ENCODE assay signal across 15 mouse cellular contexts in genomic region chr11:17528609-17529008, GRCm38 (mm10).
A peak's percentile ranks its signal among the peaks of the same experiment; 100 is the strongest.
DNase-seq lines count a peak whose midpoint lies in the region; ATAC-seq and TF ChIP-seq lines count a peak whose summit lies in the region.
"Had no signal": no experiment of that assay in that cellular context is flagged by ENCODE, and none has a peak within 500 bp of the region (broad histone marks: within the 10 kb centered on the region; RNA-seq: fewer than 3 reads in every experiment).

No protein-coding gene starts in this region.

- ATAC-seq in hindbrain, embryonic 14.5 days (ENCODE audit: low FRiP score), result no peak

- H3K9ac ChIP-seq in hindbrain, embryonic 14.5 days, result no peak overlapping the region
- H3K9ac ChIP-seq: hindbrain, embryonic 15.5 days had no signal

- DNase-seq in adrenal gland, adult 2 months, result peak; percentile 21
- no peak for DNase-seq in adrenal gland, adult 8-10 months
- DNase-seq in kidney, adult 9 months, result peak; percentile 6
- DNase-seq in kidney, adult 11 months, result no peak
- peak; percentile 25 for DNase-seq in brain, embryonic 14.5 days (ENCODE audit: low read depth)
- DNase-seq in lung, postnatal 10 days, result peak; percentile 68
- DNase-seq in spleen, postnatal 4 days (ENCODE audit: low spot score in 2 of 2), result no peak
- no peak for DNase-seq in hindbrain, embryonic 14.5 days (ENCODE audit: low spot score)
- DNase-seq: cerebellum, adult 11 months; embryo, embryonic 11 days; left cerebral cortex, postnatal 4 days; spleen, adult 18-20 months; thymus, adult 2 months had no signal

- no peaks in the 10 kb centered on the region for H3K36me3 ChIP-seq in hindbrain, embryonic 14.5 days (replicated peaks; ENCODE audit: control insufficient read depth, insufficient read depth)
- H3K36me3 ChIP-seq: forebrain, embryonic 10.5 days; hindbrain, embryonic 15.5 days had no signal

- H3K4me1 ChIP-seq in hindbrain, embryonic 14.5 days (replicated peaks; ENCODE audit: control insufficient read depth, insufficient read depth, low read length), result no peaks in the 10 kb centered on the region
- H3K4me1 ChIP-seq: hindbrain, embryonic 15.5 days had no signal

- TF ChIP-seq CTCF in brain, embryonic 14.5 days (IDR thresholded peaks at IDR 0.05; ENCODE audit: borderline replicate concordance, extremely low read depth, insufficient read depth, insufficient read length), result no peak

- H3K9me3 ChIP-seq in hindbrain, embryonic 14.5 days (ENCODE audit: control insufficient read depth, low read length), result no peaks in the 10 kb centered on the region
- H3K9me3 ChIP-seq: forebrain, embryonic 10.5 days; hindbrain, embryonic 15.5 days had no signal

- H3K27me3 ChIP-seq in hindbrain, embryonic 14.5 days (ENCODE audit: control insufficient read depth, insufficient read depth, low read length), result no peaks in the 10 kb centered on the region; the same call in 1 of the 2 replicates
- H3K27me3 ChIP-seq: hindbrain, embryonic 15.5 days had no signal

- TF ChIP-seq POLR2A in brain, embryonic 14.5 days (IDR thresholded peaks at IDR 0.05; ENCODE audit: borderline replicate concordance, extremely low read depth, insufficient read depth, insufficient read length, poor library complexity, severe bottlenecking), result no peak

- WGBS in hindbrain, embryonic 14.5 days, result 89% methylated on average over 6 of the region's 6 CpGs

- H3K4me3 ChIP-seq in hindbrain, embryonic 14.5 days (replicated peaks; ENCODE audit: low read length), result no peak overlapping the region
- H3K4me3 ChIP-seq: forebrain, embryonic 10.5 days; hindbrain, embryonic 15.5 days had no signal

- no peak overlapping the region for H3K27ac ChIP-seq in hindbrain, embryonic 14.5 days
- H3K27ac ChIP-seq: forebrain, embryonic 10.5 days; hindbrain, embryonic 15.5 days had no signal

- no peak overlapping the region for H3K4me2 ChIP-seq in hindbrain, embryonic 14.5 days (replicated peaks)
- H3K4me2 ChIP-seq: hindbrain, embryonic 15.5 days had no signal

Comparison
In these comparisons a context has a peak if more than half of its experiments do, and no peak if none do; other contexts are left out.
1. DNase-seq: peak in adrenal gland, adult 2 months (single experiment), kidney, adult 9 months (single experiment), brain, embryonic 14.5 days (single experiment) and lung, postnatal 10 days (single experiment); none in adrenal gland, adult 8-10 months (single experiment), kidney, adult 11 months (single experiment), spleen, postnatal 4 days (0 of 2) and hindbrain, embryonic 14.5 days (single experiment).